ENCODE assay signal across 26 mouse cellular contexts in the genomic region with DNA sequence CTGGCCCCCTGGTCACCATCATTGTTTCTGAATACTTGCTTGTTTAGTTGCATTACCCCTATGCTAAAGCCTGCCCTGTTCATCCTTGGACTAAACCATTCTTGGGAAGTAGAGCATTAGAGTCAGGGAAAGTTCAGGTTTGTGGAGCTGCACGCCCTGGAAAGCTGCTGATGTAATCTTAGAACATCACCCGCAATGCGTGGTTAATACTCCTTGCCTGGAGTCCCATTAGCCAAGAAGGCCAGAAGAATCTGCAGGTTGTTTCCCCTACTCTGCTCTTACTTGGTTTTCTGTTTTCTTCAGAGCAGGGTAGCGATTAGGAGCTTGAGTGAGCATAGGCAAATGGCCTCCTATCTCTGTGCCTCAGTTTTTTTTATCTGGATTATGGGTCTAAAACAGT.
"Had no signal": no experiment of that assay in that cellular context is flagged by ENCODE, and none has a peak within 500 bp of the region (broad histone marks: within the 10 kb centered on the region; RNA-seq: fewer than 3 reads in every experiment).

No protein-coding gene starts in this region.

- H3K4me2 ChIP-seq: heart, embryonic 12.5 days; hindbrain, embryonic 12.5 days; hindbrain, embryonic 14.5 days; kidney, embryonic 15.5 days; limb, embryonic 13.5 days; limb, embryonic 15.5 days; liver, embryonic 12.5 days had no signal

- H3K27me3 ChIP-seq: heart, embryonic 12.5 days; hindbrain, embryonic 12.5 days; kidney, embryonic 15.5 days; limb, embryonic 13.5 days; limb, embryonic 15.5 days had no signal

- ATAC-seq: hindbrain, postnatal 0 days; intestine, embryonic 16.5 days; liver, embryonic 12.5 days had no signal

- H3K27ac ChIP-seq: gastrocnemius, adult 2 months; heart, embryonic 10.5 days; hindbrain, embryonic 10.5 days; hindbrain, embryonic 12.5 days; hindbrain, embryonic 14.5 days; hindbrain, postnatal 0 days; kidney, embryonic 15.5 days; kidney, postnatal 0 days; left cerebral cortex, adult 2 months; limb, embryonic 13.5 days; limb, embryonic 15.5 days; liver, embryonic 12.5 days; liver, embryonic 14.5 days had no signal

- H3K4me3 ChIP-seq: gastrocnemius, adult 2 months; heart, embryonic 10.5 days; heart, embryonic 12.5 days; hindbrain, embryonic 10.5 days; hindbrain, embryonic 12.5 days; kidney, embryonic 15.5 days; left cerebral cortex, adult 2 months; limb, embryonic 13.5 days; limb, embryonic 15.5 days; liver, embryonic 12.5 days had no signal

- H3K4me1 ChIP-seq: heart, embryonic 10.5 days; hindbrain, embryonic 10.5 days; kidney, embryonic 15.5 days; liver, embryonic 12.5 days had no signal

- DNase-seq: gastrocnemius, adult 2 months; gastrocnemius, postnatal 10 days; gastrocnemius, postnatal 25 days; heart, adult 18-20 months; heart, postnatal 10 days; heart, postnatal 4 days; kidney, adult 11 months; kidney, adult 2 months; kidney, adult 9 months; kidney, postnatal 14 days; kidney, postnatal 36 days; left cerebral cortex, postnatal 4 days had no signal

- H3K9me3 ChIP-seq: heart, embryonic 12.5 days; kidney, embryonic 15.5 days; limb, embryonic 15.5 days; liver, embryonic 12.5 days had no signal

- H3K9ac ChIP-seq: heart, embryonic 12.5 days; hindbrain, embryonic 12.5 days; hindbrain, embryonic 14.5 days; kidney, embryonic 15.5 days; limb, embryonic 13.5 days; limb, embryonic 15.5 days; liver, embryonic 12.5 days; liver, embryonic 14.5 days had no signal

- H3K36me3 ChIP-seq: heart, embryonic 12.5 days; liver, embryonic 12.5 days had no signal
